Mouse (Mus musculus) embryonic fibroblast, embryonic 13.5 days (primary cell): ENCODE measurements around the gene Syce2.

ENCODE experiments used
- CTCF ChIP-seq: IDR thresholded peaks from 2 replicates; pipeline ENCODE4 v1.5.1; 2011; ENCODE audit warnings: mild to moderate bottlenecking, control low read depth, low read length, moderate library complexity, borderline replicate concordance; ENCODE audit not compliant: insufficient read depth
- POLR2A ChIP-seq: IDR thresholded peaks from 2 replicates; pipeline ENCODE4 v1.6.1; 2011; ENCODE audit warnings: low read depth, mild to moderate bottlenecking, control low read depth, low read length, moderate library complexity

DNA sequence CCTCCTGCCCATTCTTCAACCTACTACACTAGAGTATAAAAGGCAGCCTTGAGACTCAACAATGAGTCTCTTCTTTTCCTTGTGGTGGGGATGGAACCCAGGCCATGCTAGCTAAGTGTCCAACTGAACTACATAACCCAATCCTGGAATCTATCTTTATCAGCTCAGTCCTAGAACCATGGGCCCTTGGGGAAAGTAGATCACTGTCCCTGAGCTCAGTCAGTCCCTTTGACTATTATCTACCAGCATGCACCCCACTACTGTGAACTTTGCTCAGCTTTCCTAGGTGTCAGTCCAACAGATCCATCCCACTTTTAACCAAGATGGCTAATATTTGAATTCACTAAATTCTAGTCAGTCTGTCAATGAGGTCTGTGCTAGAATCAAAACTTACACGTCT, 30.4 kb upstream of the Syce2 start:
- TF ChIP-seq CTCF: no peak
- TF ChIP-seq POLR2A: no peak; the same call in 1 of the 2 replicates
